Mouse (Mus musculus): ENCODE measurements around the gene Fry. TPM values are rescaled to one million over a fixed set of nuclear protein-coding genes. Genes with fewer than 3 reads are reported as not detected.
A peak's percentile ranks its signal among the peaks of the same experiment; 100 is the strongest.

Gene Fry
- total RNA-seq, 2 experiments from 2014 or later, result 17.8 to 21.1 TPM

- ATAC-seq (replicated peaks; ENCODE audit: poor library complexity), result no peak
These were observed 10.0 kb downstream of the Fry start for GRCm38 (mm10) chr5:150128432-150128831.

- ATAC-seq (replicated peaks; ENCODE audit: poor library complexity), result no peak
These were observed 11.7 kb downstream of the Fry start for GRCm38 (mm10) chr5:150130144-150130543.

- ATAC-seq (replicated peaks; ENCODE audit: poor library complexity), result no peak
These were observed 12.7 kb downstream of the Fry start for GRCm38 (mm10) chr5:150131166-150131565.

GRCm38 (mm10) chr5:150134651-150135050 lies 16.2 kb downstream of the Fry start:
- 0 out of 2 replicates have a peak, but pooled peaks have one; percentile 12 for ATAC-seq (replicated peaks; ENCODE audit: poor library complexity)

GRCm38 (mm10) chr5:150135529-150135928 lies 17.1 kb downstream of the Fry start:
- peak; percentile 42 for ATAC-seq (replicated peaks; ENCODE audit: poor library complexity)

- ATAC-seq (replicated peaks; ENCODE audit: poor library complexity), result peak; percentile 61
These were observed 19.5 kb downstream of the Fry start for GRCm38 (mm10) chr5:150137772-150138451.

- ATAC-seq (replicated peaks; ENCODE audit: poor library complexity), result peak; percentile 71
These were observed 22.1 kb downstream of the Fry start for GRCm38 (mm10) chr5:150140513-150140912.

GRCm38 (mm10) chr5:150145967-150146366 lies 27.5 kb downstream of the Fry start:
- ATAC-seq (replicated peaks; ENCODE audit: poor library complexity), result no peak

- ATAC-seq (replicated peaks; ENCODE audit: poor library complexity), result no peak
These were observed 28.2 kb downstream of the Fry start for GRCm38 (mm10) chr5:150146612-150147011.

GRCm38 (mm10) chr5:150149725-150150124 lies 31.3 kb downstream of the Fry start:
- ATAC-seq (replicated peaks; ENCODE audit: poor library complexity), result no peak

- ATAC-seq (replicated peaks; ENCODE audit: poor library complexity), result no peak
These were observed 32.5 kb downstream of the Fry start for GRCm38 (mm10) chr5:150150986-150151385.

- ATAC-seq (replicated peaks; ENCODE audit: poor library complexity), result no peak
These were observed 33.8 kb downstream of the Fry start for GRCm38 (mm10) chr5:150152071-150152879.

- ATAC-seq (replicated peaks; ENCODE audit: poor library complexity), result no peak
These were observed 34.4 kb downstream of the Fry start for GRCm38 (mm10) chr5:150152880-150153281.

GRCm38 (mm10) chr5:150155388-150155787 lies 36.9 kb downstream of the Fry start:
- peak; percentile 66 for ATAC-seq (replicated peaks; ENCODE audit: poor library complexity)

- ATAC-seq (replicated peaks; ENCODE audit: poor library complexity), result peak; percentile 59
These were observed 37.8 kb downstream of the Fry start for GRCm38 (mm10) chr5:150156063-150156786.

- ATAC-seq (replicated peaks; ENCODE audit: poor library complexity), result peak; percentile 75
These were observed 39.2 kb downstream of the Fry start for GRCm38 (mm10) chr5:150157682-150158081.

- no peak for ATAC-seq (replicated peaks; ENCODE audit: poor library complexity)
These were observed 40.7 kb downstream of the Fry start for GRCm38 (mm10) chr5:150159151-150159550.

GRCm38 (mm10) chr5:150161193-150161592 lies 42.7 kb downstream of the Fry start:
- peak; percentile 49; the same call in 1 of the 2 replicates for ATAC-seq (replicated peaks; ENCODE audit: poor library complexity)

- peak; percentile 53; the same call in 1 of the 2 replicates for ATAC-seq (replicated peaks; ENCODE audit: poor library complexity)
These were observed 43.5 kb downstream of the Fry start for GRCm38 (mm10) chr5:150161898-150162297.

GRCm38 (mm10) chr5:150164671-150165070 lies 46.2 kb downstream of the Fry start:
- no peak for ATAC-seq (replicated peaks; ENCODE audit: poor library complexity)

GRCm38 (mm10) chr5:150166811-150167210 lies 48.4 kb downstream of the Fry start:
- no peak for ATAC-seq (replicated peaks; ENCODE audit: poor library complexity)
